Mouse (Mus musculus): ENCODE measurements at regions not wholly inside any gene's neighbourhood (a gene's known extent, or its start where the extent isn't known, plus 50 kb on each side); places are given as distances from the start of the nearest gene placed in this dataset.
A peak's percentile ranks its signal among the peaks of the same experiment; 100 is the strongest.

DNA sequence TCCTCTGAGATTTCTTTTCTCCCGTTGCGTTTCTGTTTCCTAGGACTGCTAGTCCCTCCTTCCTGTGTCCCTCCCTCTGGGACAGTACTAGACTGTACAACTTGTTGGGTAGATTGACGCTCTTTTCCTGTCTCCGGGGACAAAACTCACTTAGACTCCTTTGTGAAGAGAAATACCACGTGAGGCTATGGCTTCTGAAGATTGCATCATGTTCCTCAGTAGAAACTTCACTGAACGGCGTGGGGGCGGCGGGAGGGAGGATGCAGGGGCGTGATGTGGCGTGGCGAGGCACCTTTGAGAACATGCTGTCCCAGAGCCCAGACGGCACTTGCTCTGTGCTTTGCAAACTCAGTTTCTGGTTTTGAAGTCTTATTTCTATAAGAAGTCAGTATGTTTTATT, 78.5 kb downstream of the Spata18 start:
- peak; percentile 8 for DNase-seq (ENCODE audit: low read depth, low spot score)

- DNase-seq (ENCODE audit: low read depth, low spot score) = peak; percentile 4
Observed at GRCm38 (mm10) chr5:73731423-73731822, 80.2 kb downstream of the Spata18 start.

DNA sequence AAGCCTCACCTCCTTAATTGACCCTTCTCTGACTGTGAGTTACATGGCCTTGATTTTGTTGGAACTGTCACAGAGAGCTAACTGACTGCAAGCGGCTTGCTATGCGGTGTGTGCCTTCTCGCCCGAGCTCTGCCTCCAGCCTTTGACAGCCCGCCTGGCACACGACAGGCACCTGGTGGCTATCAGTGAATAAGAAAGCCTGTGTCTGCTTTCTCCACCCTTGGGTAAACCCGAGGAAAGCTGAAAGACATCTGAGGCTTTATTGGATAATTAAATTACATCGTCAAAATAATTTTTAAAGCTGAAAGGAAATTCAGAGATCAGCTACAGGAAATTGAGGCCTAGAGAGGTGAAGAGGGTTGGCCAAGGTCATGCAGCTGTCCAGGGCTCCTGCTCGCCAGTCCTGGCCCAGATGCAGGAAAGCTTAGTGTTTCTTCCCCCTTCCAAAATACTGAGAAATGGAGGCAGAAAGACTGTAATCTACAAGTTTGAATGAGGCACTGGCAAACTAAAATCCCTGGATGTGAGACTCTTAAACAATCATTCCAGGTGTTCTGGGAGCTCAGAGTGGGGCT, 80.9 kb downstream of the Spata18 start:
- DNase-seq (ENCODE audit: low read depth, low spot score) = no peak

- DNase-seq (ENCODE audit: low read depth, low spot score) = no peak
Observed at GRCm38 (mm10) chr5:73740766-73741165, 89.6 kb downstream of the Spata18 start.

DNA sequence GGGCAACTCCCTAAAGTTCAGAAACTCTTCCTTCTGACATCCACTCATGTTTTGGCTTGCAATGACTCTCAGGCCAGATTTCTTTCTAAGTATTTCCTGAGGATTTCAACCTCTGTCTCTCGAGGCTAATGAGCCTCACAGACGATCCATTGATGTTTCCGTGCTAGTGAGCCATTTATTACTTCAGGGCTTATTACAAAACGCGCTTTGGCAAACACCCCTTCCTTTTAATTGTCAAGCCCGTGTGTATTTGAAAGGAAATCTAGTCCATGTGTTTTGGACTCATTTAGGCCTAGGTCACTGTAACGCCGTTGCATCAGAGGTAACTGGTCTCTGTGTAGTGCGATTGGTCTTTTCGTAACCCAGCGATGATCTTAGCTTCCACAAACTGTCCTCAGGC, 90.3 kb downstream of the Spata18 start:
- no peak for DNase-seq (ENCODE audit: low read depth, low spot score)

GRCm38 (mm10) chr5:73743953-73744352, 92.8 kb downstream of the Spata18 start:
- DNase-seq (ENCODE audit: low read depth, low spot score) = no peak

DNA sequence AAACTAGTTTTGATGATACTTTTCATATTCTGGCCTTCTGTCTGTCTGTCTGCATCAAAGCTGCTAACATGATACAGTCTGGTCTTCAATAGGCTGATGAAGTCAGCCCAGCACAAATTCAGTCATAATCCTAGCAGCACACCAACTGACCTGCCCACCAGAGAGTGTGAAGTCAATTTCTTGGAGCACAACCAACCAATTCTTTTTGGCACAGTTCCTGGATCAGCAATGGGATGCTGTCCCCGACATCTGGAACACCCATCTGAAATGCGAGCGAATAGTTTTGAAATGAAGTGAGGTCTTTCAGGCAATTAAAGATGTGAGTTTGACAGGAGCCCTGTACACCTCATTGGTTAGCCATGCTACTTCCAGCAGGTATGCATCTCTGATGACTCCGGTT, 98.6 kb downstream of the Spata18 start:
- DNase-seq (ENCODE audit: low read depth, low spot score) = no peak

- DNase-seq (ENCODE audit: low read depth, low spot score) = no peak
Observed at GRCm38 (mm10) chr5:73752225-73752644, 101.1 kb downstream of the Spata18 start.

- no peak for DNase-seq (ENCODE audit: low read depth, low spot score)
Observed at GRCm38 (mm10) chr5:73753827-73754226, 102.6 kb downstream of the Spata18 start.

GRCm38 (mm10) chr5:73758534-73758933, 107.4 kb downstream of the Spata18 start:
- no peak for DNase-seq (ENCODE audit: low read depth, low spot score)

- DNase-seq (ENCODE audit: low read depth, low spot score) = no peak
Observed at GRCm38 (mm10) chr5:73761236-73761635, 110.1 kb downstream of the Spata18 start.

GRCm38 (mm10) chr5:73761709-73762108, 110.5 kb downstream of the Spata18 start:
- DNase-seq (ENCODE audit: low read depth, low spot score) = peak; percentile 55

GRCm38 (mm10) chr5:73764226-73764625, 113.0 kb downstream of the Spata18 start:
- DNase-seq (ENCODE audit: low read depth, low spot score) = no peak

- DNase-seq (ENCODE audit: low read depth, low spot score) = no peak
Observed at GRCm38 (mm10) chr5:73765466-73765865, 114.3 kb downstream of the Spata18 start.

- DNase-seq (ENCODE audit: low read depth, low spot score) = no peak
Observed at GRCm38 (mm10) chr5:73768253-73768652, 117.1 kb downstream of the Spata18 start.

DNA sequence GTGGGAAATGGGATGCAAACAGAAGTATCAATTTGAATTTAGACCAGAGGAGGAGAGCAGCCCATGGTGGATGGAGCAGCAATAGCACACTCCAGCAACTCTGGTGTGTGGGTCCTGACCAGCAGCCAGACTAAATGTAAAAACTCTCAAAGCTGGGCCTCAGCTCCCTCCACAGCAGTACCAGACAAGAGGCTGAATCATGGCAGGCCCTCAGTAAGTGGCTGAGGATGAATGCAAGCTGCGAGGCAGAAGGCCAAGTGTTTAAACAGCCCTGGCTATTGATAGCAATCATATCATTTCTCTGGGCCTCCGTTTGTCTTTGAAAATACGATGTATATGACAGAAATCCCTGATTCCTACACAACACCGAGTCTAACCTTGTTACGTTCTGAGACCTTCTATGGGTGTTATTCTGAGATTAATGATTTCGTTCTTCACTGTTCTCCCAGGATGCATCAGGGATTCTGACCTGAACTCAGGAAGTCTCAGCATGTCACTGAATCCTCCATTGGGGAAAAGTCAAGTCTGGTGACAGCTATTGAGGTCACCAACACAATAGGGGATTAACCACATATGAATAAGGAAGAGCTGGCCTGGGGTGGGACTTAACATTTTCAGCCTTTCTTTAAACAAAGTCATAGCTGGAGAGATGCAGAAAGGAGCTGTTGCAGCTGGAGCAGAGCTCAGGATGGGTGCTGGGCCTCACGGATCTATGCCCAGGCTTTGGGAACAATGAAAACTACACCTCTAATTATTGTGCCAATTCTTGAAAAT, 124.8 kb downstream of the Spata18 start:
- DNase-seq (ENCODE audit: low read depth, low spot score) = no peak

GRCm38 (mm10) chr5:73777282-73777921, 126.2 kb downstream of the Spata18 start:
- no peak for DNase-seq (ENCODE audit: low read depth, low spot score)

- DNase-seq (ENCODE audit: low read depth, low spot score) = peak; percentile 55
Observed at GRCm38 (mm10) chr5:73781190-73781940, 130.2 kb downstream of the Spata18 start.

DNA sequence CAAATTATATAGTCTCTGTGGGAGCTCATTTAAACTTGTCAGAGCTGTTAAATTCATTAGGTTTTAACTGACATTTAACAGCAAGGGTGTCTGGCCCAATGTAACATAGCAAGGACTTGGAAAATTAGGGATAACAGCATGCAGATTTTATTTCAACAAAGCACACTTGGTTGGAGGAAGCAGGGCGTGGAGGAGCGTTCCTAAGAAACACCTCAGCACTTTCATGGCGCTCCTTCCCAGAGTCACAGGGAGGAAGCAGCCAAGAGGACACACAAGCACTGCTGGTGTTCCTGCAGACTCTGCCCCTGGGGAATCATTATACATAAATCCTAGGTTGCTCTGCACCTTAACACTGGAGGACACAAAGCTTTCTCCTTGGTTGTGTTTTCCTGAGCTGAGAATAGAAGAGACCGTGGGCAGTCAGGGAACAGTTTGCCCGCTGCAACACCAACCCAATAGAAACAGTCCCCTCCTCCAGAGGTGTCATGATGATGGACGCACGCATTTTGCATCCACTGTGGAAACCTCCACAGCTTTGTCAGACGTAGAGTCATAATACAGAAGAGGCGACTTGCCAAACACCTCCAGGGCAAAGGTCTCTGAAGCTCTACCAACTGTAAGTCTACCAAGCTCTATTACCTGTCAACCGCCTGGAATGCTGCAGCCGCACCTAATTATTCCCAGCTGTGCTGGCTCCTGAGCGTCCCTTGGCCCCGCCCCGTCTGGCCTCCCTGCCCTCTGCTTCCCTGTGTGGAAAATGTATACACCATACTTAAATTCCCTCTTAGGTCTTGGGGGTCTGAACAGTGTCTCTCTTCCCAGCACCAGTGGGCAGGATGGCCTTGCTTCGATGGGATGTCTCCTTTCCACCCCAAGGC, 131.3 kb downstream of the Spata18 start:
- peak; percentile 47 for DNase-seq (ENCODE audit: low read depth, low spot score)

DNA sequence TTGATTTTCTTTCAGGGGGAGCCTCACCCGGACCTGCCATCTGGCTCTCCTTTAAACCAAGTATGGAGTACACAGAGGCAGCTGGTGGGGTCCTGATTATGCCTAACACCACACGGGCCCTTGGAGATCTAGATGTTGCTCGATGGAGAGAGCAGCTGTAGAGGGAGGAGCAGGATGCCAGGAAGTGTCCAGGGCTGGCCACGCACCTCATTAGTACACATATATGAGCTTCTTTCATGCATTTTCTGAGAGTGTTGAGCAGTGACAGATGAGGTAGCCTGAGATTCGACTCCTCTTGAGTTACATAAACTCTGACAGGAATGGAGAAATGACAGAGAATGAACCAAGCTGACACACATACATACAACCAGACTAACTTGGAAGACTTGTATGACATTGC, 136.1 kb downstream of the Spata18 start:
- no peak for DNase-seq (ENCODE audit: low read depth, low spot score)

DNA sequence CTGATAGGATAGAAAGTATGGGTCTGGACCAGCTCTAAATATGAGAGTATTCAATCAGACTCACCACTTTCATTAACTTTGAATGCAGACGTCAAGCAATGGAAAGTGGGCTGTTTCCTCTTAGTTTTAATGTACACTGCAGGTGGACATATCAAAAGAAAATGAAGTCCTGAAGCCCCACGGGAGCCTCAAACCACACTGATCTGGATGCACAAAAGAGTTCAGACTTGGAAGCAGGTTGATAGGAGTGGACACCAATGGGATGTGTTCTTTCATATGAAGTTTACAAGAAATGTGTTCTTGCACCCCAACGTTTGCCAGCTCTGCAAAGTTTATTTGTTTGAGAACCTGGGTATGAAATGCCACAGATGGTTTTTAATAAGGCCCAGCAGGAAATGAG, 141.0 kb downstream of the Spata18 start:
- no peak for DNase-seq (ENCODE audit: low read depth, low spot score)
